Mouse (Mus musculus) adrenal gland, postnatal 10 days (tissue): Measurements from ENCODE around the gene Prep. TPM values are rescaled to one million over a fixed set of nuclear protein-coding genes. Genes with fewer than 3 reads are reported as not detected.

ENCODE experiments used
- DNase-seq: peaks from one replicate; pipeline ENCODE4 v3.0.0; 2021; ENCODE audit warnings: mixed read lengths
- microRNA-seq: library from miRNA; unstranded; fragments of <30 nt; microRNA quantifications from one replicate; pipeline ENCODE4 v1.2.0, GENCODE M21; 2021
- total RNA-seq, 2 experiments: library from RNA; stranded (reverse); gene quantifications; 2 replicates each; pipeline ENCODE4 v1.2.3; 2021

Gene Prep
- total RNA-seq, 2 experiments from 2014 or later, result 15.3 to 16.8 TPM

GRCm38 (mm10) chr10:45185457-45185856 is 118.5 kb downstream of the Prep start:
- no peak for DNase-seq

- DNase-seq, result no peak
Measured at GRCm38 (mm10) chr10:45193330-45194310, 126.6 kb downstream of the Prep start.

GRCm38 (mm10) chr10:45194531-45194930 is 127.5 kb downstream of the Prep start:
- DNase-seq, result no peak

GRCm38 (mm10) chr10:45204582-45204981 is 137.6 kb downstream of the Prep start:
- no peak for DNase-seq

- peak; percentile 7 for DNase-seq
Measured at GRCm38 (mm10) chr10:45210201-45210600, 143.2 kb downstream of the Prep start.

- no peak for DNase-seq
Measured at GRCm38 (mm10) chr10:45216676-45217075, 149.7 kb downstream of the Prep start.

Small RNA genes within 50 kb of the gene (microRNA-seq; reads per million reads assigned to microRNA genes)
- gene Gm23766, result not detected

Other genes with a start within 250 kb of the Prep start
- 1 to 10 TPM; 1.5 to 4.6 TPM for gene Popdc3, start 110.9 kb downstream of the Prep start, total RNA-seq